Mouse (Mus musculus) left cerebral cortex, postnatal 14 days (tissue): ENCODE data around the gene Apol7e. TPM values are rescaled to one million over a fixed set of nuclear protein-coding genes. Genes with fewer than 3 reads are reported as not detected.

Experiments
- DNase-seq, 2 experiments: peaks; one replicate each; pipeline ENCODE4 v3.0.0; 2021 to 2022; ENCODE audit warnings: low spot score in 2 of 2, mixed read lengths in 1 of 2
- intact Hi-C: fragments of 180-260 bp; cut with DNase I; formaldehyde crosslinking; loops from one replicate; pipeline ENCODE4 v1.15.1; 2025
- total RNA-seq, 2 experiments: library from RNA; stranded (reverse); gene quantifications; 2 replicates each; pipeline ENCODE4 v1.2.3; 2021

Apol7e gene
- total RNA-seq, 2 experiments from 2014 or later, result 0.30 to 0.31 TPM

DNA sequence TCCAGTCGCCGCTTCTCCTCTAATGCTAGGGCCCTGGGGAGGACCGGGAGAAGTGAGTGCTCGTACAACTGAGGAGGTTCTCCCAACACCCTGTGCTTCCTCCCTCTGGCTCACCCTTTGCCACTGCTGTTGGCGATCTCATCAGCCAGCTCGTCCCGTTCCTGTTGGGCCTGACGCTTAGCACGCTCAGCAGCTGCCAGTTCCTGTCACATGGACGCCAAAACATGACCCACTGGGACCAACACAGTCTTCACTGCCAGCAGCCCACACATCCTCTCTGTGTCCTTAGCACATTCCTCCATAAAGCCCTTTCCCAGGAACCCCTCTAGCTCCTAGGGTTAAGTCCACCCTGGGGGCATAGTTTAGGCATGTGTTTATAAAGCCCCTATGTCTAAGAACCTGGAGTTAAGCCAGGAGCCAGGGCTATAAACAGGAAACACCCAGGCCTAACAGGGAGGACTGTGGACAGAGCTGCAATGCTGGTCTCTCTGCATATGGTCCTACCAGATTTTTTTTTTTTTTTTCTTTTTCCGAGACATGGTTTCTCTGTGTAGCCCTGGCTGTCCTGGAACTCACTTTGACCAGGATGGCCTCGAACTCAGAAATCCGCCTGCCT is 65.8 kb downstream of the Apol7e start:
- intact Hi-C loops, result no loop called here
- no peak for DNase-seq

GRCm38 (mm10) chr15:77765484-77766093 is 66.9 kb downstream of the Apol7e start:
- intact Hi-C loops, result no loop called here
- DNase-seq, result no peak

DNA sequence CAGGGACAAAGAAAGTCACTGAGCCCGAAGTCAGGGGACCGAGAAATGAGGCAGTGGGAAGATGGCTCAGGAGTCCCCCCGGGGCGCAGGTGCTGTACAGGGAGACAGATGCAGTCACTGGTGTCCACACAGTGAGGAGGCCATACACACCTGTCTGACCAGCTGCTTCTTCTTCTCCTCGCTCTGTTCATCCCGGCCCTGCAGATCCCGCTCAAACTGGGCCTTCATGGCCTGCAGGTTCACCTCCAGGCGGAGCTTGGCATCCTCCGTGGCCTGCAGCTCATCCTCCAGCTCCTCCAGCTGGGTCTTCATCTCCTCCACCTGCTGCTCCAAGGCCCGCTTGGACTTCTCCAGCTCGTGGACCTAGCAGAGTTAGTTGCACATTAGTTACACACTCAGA is 68.3 kb downstream of the Apol7e start:
- intact Hi-C loops, result no loop called here
- DNase-seq, result no peak

Other genes starting within 250 kb of the Apol7e start
- gene Apol10a, start 221.8 kb upstream of the Apol7e start, total RNA-seq, result not detected
- not detected for gene Apol11a, start 190.6 kb upstream of the Apol7e start, total RNA-seq
- gene Apol7c, start 165.5 kb upstream of the Apol7e start, total RNA-seq, result not detected
- gene 1700025B11Rik, start 137.0 kb upstream of the Apol7e start, total RNA-seq, result not detected
- not detected for gene Apol10b, start 102.7 kb upstream of the Apol7e start, total RNA-seq
- gene Gm36245, start 99.6 kb upstream of the Apol7e start, total RNA-seq, result not detected
- gene Apol11b, start 55.6 kb upstream of the Apol7e start, total RNA-seq, result not detected
- under 1 TPM in 1 of 2 experiments, not detected in 1; 0.37 TPM for gene Apol9b, start 30.2 kb downstream of the Apol7e start, total RNA-seq
- gene Apol8, start 58.1 kb downstream of the Apol7e start, total RNA-seq, result 1 to 10 TPM; 1.3 to 3.2 TPM
- 10 to 100 TPM; 70.3 to 73.8 TPM for gene Myh9, start 143.3 kb downstream of the Apol7e start, total RNA-seq
- gene Txn2, start 230.1 kb downstream of the Apol7e start, total RNA-seq, result 100 to 1,000 TPM; 121 to 124 TPM